Mouse (Mus musculus) E14TG2a.4 (cell line): ENCODE data around the gene Rundc3a.

Experiments used
- CTCF ChIP-seq: conservative IDR thresholded peaks from 2 replicates; pipeline ENCODE4 v1.5.1; 2014; ENCODE audit warnings: low read length
- NANOG ChIP-seq: IDR thresholded peaks from 2 replicates; pipeline ENCODE4 v1.6.1; 2014; ENCODE audit warnings: borderline replicate concordance, low read length, mixed read lengths

DNA sequence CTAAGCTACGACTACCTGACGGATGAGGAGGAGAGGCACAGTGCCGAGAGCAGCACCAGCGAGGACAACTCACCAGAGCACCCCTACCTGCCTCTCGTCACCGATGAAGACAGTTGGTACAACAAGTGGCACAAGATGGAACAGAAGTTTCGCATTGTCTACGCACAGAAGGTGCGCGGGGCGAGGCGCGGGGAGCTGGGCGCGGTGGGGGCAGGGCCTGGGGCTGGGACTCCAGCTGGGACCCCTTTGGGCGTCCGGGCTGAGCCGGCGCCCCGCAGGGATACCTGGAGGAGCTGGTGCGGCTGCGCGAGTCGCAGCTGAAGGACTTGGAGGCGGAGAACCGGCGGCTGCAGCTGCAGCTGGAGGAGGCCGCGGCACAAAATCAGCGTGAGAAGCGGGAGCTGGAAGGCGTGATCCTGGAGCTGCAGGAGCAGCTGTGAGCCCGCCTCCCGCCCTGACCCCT lies 6.4 kb downstream of the Rundc3a start:
- TF ChIP-seq CTCF (no peak), NANOG (no peak)
